Mouse (Mus musculus) liver, embryonic 11.5 days (tissue): ENCODE data around the gene Naa16. TPM values are rescaled to one million over a fixed set of nuclear protein-coding genes. Genes with fewer than 3 reads are reported as not detected.

Experiments
- ATAC-seq: fragments of 200-750 bp; cut with Nextera tagmentation; replicated peaks from 2 replicates; pipeline ENCODE4 v1.8.0; 2017; ENCODE audit warnings: moderate number of reproducible peaks, mild to moderate bottlenecking, moderate TSS enrichment, moderate library complexity; ENCODE audit not compliant: low FRiP score
- DNase-seq: peaks from one replicate; pipeline ENCODE4 v3.0.0-alpha.2; 2017; ENCODE audit warnings: low spot score
- H3K27ac ChIP-seq: fragments of 300-500 bp; sonication (generic); 2 replicates; pipeline ENCODE4 v1.5.1; 2014; ENCODE audit warnings: mild to moderate bottlenecking, low read depth, low read length, control low read depth
- H3K27me3 ChIP-seq: fragments of 300-500 bp; sonication (generic); replicated peaks from 2 replicates; pipeline ENCODE4 v1.6.1; 2014; ENCODE audit warnings: low read length, mixed read lengths; ENCODE audit not compliant: control insufficient read depth, insufficient read depth
- H3K36me3 ChIP-seq: fragments of 300-500 bp; sonication (generic); 2 replicates; pipeline ENCODE4 v1.6.1; 2014; ENCODE audit warnings: mild to moderate bottlenecking, low read length, moderate library complexity, mixed read lengths; ENCODE audit not compliant: control insufficient read depth, insufficient read depth
- H3K4me1 ChIP-seq: fragments of 300-500 bp; sonication (generic); replicated peaks from 2 replicates; pipeline ENCODE4 v1.6.1; 2014; ENCODE audit warnings: low read length, mixed read lengths; ENCODE audit not compliant: control insufficient read depth, insufficient read depth
- H3K4me2 ChIP-seq: fragments of 300-500 bp; sonication (generic); 2 replicates; pipeline ENCODE4 v1.6.1; 2014; ENCODE audit warnings: mild to moderate bottlenecking, control low read depth, moderate library complexity
- H3K4me3 ChIP-seq: fragments of 300-500 bp; sonication (generic); 2 replicates; pipeline ENCODE4 v1.5.1; 2014; ENCODE audit warnings: low read depth, low read length, control low read depth
- H3K9ac ChIP-seq: fragments of 300-500 bp; sonication (generic); 2 replicates; pipeline ENCODE4 v1.6.1; 2014; ENCODE audit warnings: low read depth, low read length, control low read depth
- H3K9me3 ChIP-seq: fragments of 300-500 bp; sonication (generic); 2 replicates; pipeline ENCODE4 v1.6.1; 2016; ENCODE audit warnings: low read length, inconsistent platforms, mixed read lengths; ENCODE audit not compliant: control insufficient read depth
- WGBS: fragments of 180-500 bp; shearing (Covaris S2); extraction: QIAGEN DNeasy Blood & Tissue Kit; methylation state at CpG from one replicate; pipeline ENCODE4 v1.1.7; 2014; 5-methylcytosine and 5-hydroxymethylcytosine counted together
- polyA plus RNA-seq: library from polyadenylated mRNA; unstranded; fragments of >200 nt; fragmentation: Nextera tagmentation; extraction: Ambion mirVana; gene quantifications from 2 replicates; pipeline ENCODE4 v1.2.1, GENCODE M21; 2014

Gene Naa16
- polyA plus RNA-seq, 1 experiment from 2014 or later, result 59.8 TPM

GRCm38 (mm10) chr14:79307908-79308307 lies 82.7 kb downstream of the Naa16 start:
- peak overlapping the region; percentile 40 for H3K4me2 ChIP-seq
- H3K4me1 ChIP-seq, result peaks cover 30% of the 10 kb centered on the region
- peak; percentile 79 for ATAC-seq

GRCm38 (mm10) chr14:79307138-79307537 lies 83.4 kb downstream of the Naa16 start:
- Histone ChIP-seq H3K4me1 (peaks cover 33% of the 10 kb centered on the region), H3K9ac (no peak overlapping the region), H3K27ac (peak overlapping the region; percentile 84), H3K36me3 (no peaks in the 10 kb centered on the region), H3K4me3 (no peak overlapping the region), H3K9me3 (no peaks in the 10 kb centered on the region), H3K4me2 (peak overlapping the region; percentile 40), H3K27me3 (no peaks in the 10 kb centered on the region)
- DNase-seq (no peak), ATAC-seq (peak; percentile 89)
- 61% methylated on average over 7 of the region's 7 CpGs for WGBS

More at GRCm38 (mm10) chr14:79307908-79308307, 82.7 kb downstream of the Naa16 start:
- Histone ChIP-seq H3K36me3 (no peaks in the 10 kb centered on the region), H3K9me3 (no peaks in the 10 kb centered on the region), H3K9ac (no peak overlapping the region), H3K27ac (peak overlapping the region; percentile 84), H3K27me3 (no peaks in the 10 kb centered on the region), H3K4me3 (no peak overlapping the region)
- DNase-seq, result no peak
- WGBS, result 36% methylated on average over 5 of the region's 5 CpGs

- ATAC-seq (no peak), DNase-seq (no peak)
- H3K27ac ChIP-seq, result no peak overlapping the region
- no peaks in the 10 kb centered on the region for H3K9me3 ChIP-seq
- 89% methylated on average over 6 of the region's 6 CpGs for WGBS
- peaks cover 42% of the 10 kb centered on the region for H3K4me1 ChIP-seq
- 0 out of 2 replicates have a peak, but pooled peaks cover 1% of the 10 kb centered on the region for H3K27me3 ChIP-seq
- no peak overlapping the region for H3K4me3 ChIP-seq
- no peaks in the 10 kb centered on the region for H3K36me3 ChIP-seq
- no peak overlapping the region for H3K9ac ChIP-seq
- H3K4me2 ChIP-seq, result no peak overlapping the region
Measured at GRCm38 (mm10) chr14:79304873-79305464, 85.6 kb downstream of the Naa16 start.

- H3K9ac ChIP-seq, result no peak overlapping the region
- no peak overlapping the region for H3K4me2 ChIP-seq
- H3K27me3 ChIP-seq, result 0 out of 2 replicates have a peak, but pooled peaks cover 2% of the 10 kb centered on the region
- H3K4me1 ChIP-seq, result peaks cover 42% of the 10 kb centered on the region
- 57% methylated on average over 2 of the region's 2 CpGs for WGBS
- H3K27ac ChIP-seq, result peak overlapping the region; percentile 56; the same call in 1 of the 2 replicates
- no peak overlapping the region for H3K4me3 ChIP-seq
- H3K36me3 ChIP-seq, result no peaks in the 10 kb centered on the region
- ATAC-seq (peak; percentile 25; the same call in 1 of the 2 replicates), DNase-seq (no peak)
- H3K9me3 ChIP-seq, result no peaks in the 10 kb centered on the region
Measured at GRCm38 (mm10) chr14:79303150-79303549, 87.4 kb downstream of the Naa16 start.

GRCm38 (mm10) chr14:79301466-79301875 lies 89.1 kb downstream of the Naa16 start, which contains the start of gene Rgcc:
TSS of gene Rgcc (minus strand) at chr14:79301645.
- H3K36me3 ChIP-seq, result no peaks in the 10 kb centered on the region
- peaks cover 41% of the 10 kb centered on the region for H3K4me1 ChIP-seq
- DNase-seq, result peak; percentile 92
- H3K4me2 ChIP-seq, result peak within 1 kb of the TSS; percentile 85
- peak within 1 kb of the TSS; percentile 90 for H3K9ac ChIP-seq
- H3K4me3 ChIP-seq, result peak within 1 kb of the TSS; percentile 70
- WGBS, result under 1% methylated on average over 34 of the region's 34 CpGs
- peak within 1 kb of the TSS; percentile 77 for H3K27ac ChIP-seq
- H3K9me3 ChIP-seq, result no peaks in the 10 kb centered on the region
- peak; percentile 97 for ATAC-seq
- 0 out of 2 replicates have a peak, but pooled peaks cover 2% of the 10 kb centered on the region for H3K27me3 ChIP-seq

- Histone ChIP-seq H3K9me3 (no peaks in the 10 kb centered on the region), H3K4me1 (peaks cover 45% of the 10 kb centered on the region), H3K4me3 (peak overlapping the region; percentile 70), H3K4me2 (peak overlapping the region; percentile 85), H3K27me3 (0 out of 2 replicates have a peak, but pooled peaks cover 2% of the 10 kb centered on the region), H3K27ac (peak overlapping the region; percentile 77), H3K36me3 (no peaks in the 10 kb centered on the region), H3K9ac (peak overlapping the region; percentile 90)
- DNase-seq (no peak), ATAC-seq (no peak)
- 2% methylated on average over 52 of the region's 52 CpGs for WGBS
Measured at GRCm38 (mm10) chr14:79300641-79301350, 89.8 kb downstream of the Naa16 start.

- ATAC-seq (no peak), DNase-seq (no peak)
- peak overlapping the region; percentile 70 for H3K4me3 ChIP-seq
- no peak overlapping the region; the same call in 1 of the 2 replicates for H3K27ac ChIP-seq
- H3K9ac ChIP-seq, result peak overlapping the region; percentile 90
- H3K4me1 ChIP-seq, result peaks cover 55% of the 10 kb centered on the region
- H3K36me3 ChIP-seq, result no peaks in the 10 kb centered on the region
- peak overlapping the region; percentile 85 for H3K4me2 ChIP-seq
- H3K9me3 ChIP-seq, result no peaks in the 10 kb centered on the region
- 39% methylated on average over 6 of the region's 6 CpGs for WGBS
- H3K27me3 ChIP-seq, result 0 out of 2 replicates have a peak, but pooled peaks cover 2% of the 10 kb centered on the region
Measured at GRCm38 (mm10) chr14:79299796-79300195, 90.8 kb downstream of the Naa16 start.

GRCm38 (mm10) chr14:79299230-79299629 lies 91.3 kb downstream of the Naa16 start:
- DNase-seq, result no peak
- Histone ChIP-seq H3K27ac (peak overlapping the region; percentile 57; the same call in 1 of the 2 replicates), H3K4me1 (peaks cover 58% of the 10 kb centered on the region), H3K9ac (peak overlapping the region; percentile 31; the same call in 1 of the 2 replicates), H3K4me3 (peak overlapping the region; percentile 70), H3K4me2 (peak overlapping the region; percentile 85), H3K36me3 (no peaks in the 10 kb centered on the region), H3K9me3 (no peaks in the 10 kb centered on the region), H3K27me3 (0 out of 2 replicates have a peak, but pooled peaks cover 2% of the 10 kb centered on the region)
- 52% methylated on average over 4 of the region's 4 CpGs for WGBS
- ATAC-seq, result no peak
